Mouse (Mus musculus): Measurements from ENCODE around the gene Fiz1.

DNA sequence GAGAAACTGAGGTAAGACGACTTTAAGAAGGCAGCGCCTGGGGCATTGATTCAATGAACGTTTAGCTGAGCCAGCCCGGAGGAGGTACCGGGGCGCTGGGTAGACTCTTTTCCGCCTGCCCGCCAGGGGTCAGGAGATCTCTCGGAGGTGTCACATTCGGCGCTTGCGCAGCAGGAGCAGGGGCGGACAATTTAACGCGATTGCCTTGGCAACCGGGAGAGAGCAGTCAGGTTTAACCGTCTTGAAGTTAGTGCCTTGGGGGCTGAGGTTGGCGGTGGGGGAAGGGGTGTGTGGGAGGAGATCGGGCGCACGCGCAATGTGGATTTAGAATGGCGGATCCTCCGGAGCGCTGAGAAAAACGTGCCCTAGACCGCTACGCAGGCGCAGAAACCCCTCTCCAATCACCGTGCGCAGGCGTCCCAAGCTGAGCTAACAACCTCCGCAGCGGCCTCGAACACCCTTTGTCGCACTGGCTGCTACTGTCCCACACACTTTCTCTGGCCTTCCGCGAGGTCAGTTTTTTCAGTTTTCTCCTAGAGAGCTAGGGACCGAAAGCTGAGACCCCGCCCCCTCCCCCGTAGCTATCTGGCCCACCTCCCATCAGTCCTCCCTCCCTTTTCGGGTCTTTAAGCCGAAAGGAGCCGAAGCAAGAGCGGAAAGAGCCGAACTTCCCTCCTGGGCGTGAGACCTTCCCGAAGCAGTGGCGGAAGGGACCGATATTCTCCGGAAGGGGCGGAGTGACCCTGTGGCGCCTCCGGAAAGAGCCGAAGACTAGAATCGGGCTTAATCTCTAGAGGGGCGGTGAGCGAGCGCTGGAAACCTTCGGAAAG is 46.7 kb upstream of the Fiz1 start:
- no peak for TF ChIP-seq GATA1 (IDR thresholded peaks at IDR 0.05; ENCODE audit: borderline replicate concordance, low read length)
- TF ChIP-seq FLI1 (IDR thresholded peaks at IDR 0.05; ENCODE audit: low read length), result no peak
